Mouse (Mus musculus) intestine, embryonic 14.5 days (tissue): ENCODE data around the gene Gm21987. TPM values are rescaled to one million over a fixed set of nuclear protein-coding genes. Genes with fewer than 3 reads are reported as not detected.

Experiments used
- ATAC-seq: fragments of 200-750 bp; cut with Nextera tagmentation; replicated peaks from 2 replicates; pipeline ENCODE4 v1.8.0; 2017; ENCODE audit warnings: low read depth, moderate number of reproducible peaks, moderate TSS enrichment, moderate library complexity; ENCODE audit not compliant: low FRiP score, low TSS enrichment
- DNase-seq: peaks from one replicate; pipeline ENCODE4 v3.0.0-alpha.2; 2018; ENCODE audit warnings: low spot score
- H3K27ac ChIP-seq: fragments of 300-500 bp; sonication (generic); 2 replicates; pipeline ENCODE4 v1.5.1; 2014; ENCODE audit warnings: low read depth, mild to moderate bottlenecking, control low read depth
- H3K27me3 ChIP-seq: fragments of 300-500 bp; sonication (generic); replicated peaks from 2 replicates; pipeline ENCODE4 v1.6.1; 2014; ENCODE audit warnings: low read length, control low read depth; ENCODE audit not compliant: control insufficient read depth, insufficient read depth
- H3K36me3 ChIP-seq: fragments of 300-500 bp; sonication (generic); 2 replicates; pipeline ENCODE4 v1.6.1; 2014; ENCODE audit warnings: low read length, control low read depth; ENCODE audit not compliant: control insufficient read depth, insufficient read depth
- H3K4me1 ChIP-seq: fragments of 300-500 bp; sonication (generic); replicated peaks from 2 replicates; pipeline ENCODE4 v1.6.1; 2014; ENCODE audit warnings: low read length, control low read depth, mixed read lengths; ENCODE audit not compliant: control insufficient read depth, insufficient read depth
- H3K4me2 ChIP-seq: fragments of 300-500 bp; sonication (generic); 2 replicates; pipeline ENCODE4 v1.6.1; 2014; ENCODE audit warnings: low read length
- H3K4me3 ChIP-seq: fragments of 300-500 bp; sonication (generic); 2 replicates; pipeline ENCODE4 v1.5.1; 2014; ENCODE audit warnings: low read depth, low read length, control low read depth, mixed read lengths
- H3K9ac ChIP-seq: fragments of 300-500 bp; sonication (generic); 2 replicates; pipeline ENCODE4 v1.6.1; 2014; ENCODE audit warnings: mild to moderate bottlenecking, low read length
- H3K9me3 ChIP-seq: fragments of 300-500 bp; sonication (generic); 2 replicates; pipeline ENCODE4 v1.6.1; 2016; ENCODE audit warnings: low read length, control low read depth; ENCODE audit not compliant: control insufficient read depth
- WGBS: fragments of 180-500 bp; shearing (Covaris S2); extraction: QIAGEN DNeasy Blood & Tissue Kit; methylation state at CpG from one replicate; pipeline ENCODE4 v1.1.7; 2014; 5-methylcytosine and 5-hydroxymethylcytosine counted together
- polyA plus RNA-seq: library from polyadenylated mRNA; unstranded; fragments of >200 nt; fragmentation: Nextera tagmentation; extraction: Ambion mirVana; gene quantifications from 2 replicates; pipeline ENCODE4 v1.2.1, GENCODE M21; 2014

Gene Gm21987
- 0.68 TPM in 1 of 2 replicates, not detected in the other for polyA plus RNA-seq

- peak within 1 kb of the TSS; percentile 74 for H3K4me2 ChIP-seq
- H3K4me3 ChIP-seq: peak within 1 kb of the TSS; percentile 85
- peak within 1 kb of the TSS; percentile 87 for H3K27ac ChIP-seq
- peak; percentile 92 for ATAC-seq
- H3K9me3 ChIP-seq: no peaks in the 10 kb centered on the region
- peak; percentile 87 for DNase-seq
- peak within 1 kb of the TSS; percentile 78 for H3K9ac ChIP-seq
- 2% methylated on average over 35 of the region's 35 CpGs for WGBS
- peaks cover 14% of the 10 kb centered on the region for H3K4me1 ChIP-seq
- H3K36me3 ChIP-seq: peaks cover 27% of the 10 kb centered on the region
- H3K27me3 ChIP-seq: no peaks in the 10 kb centered on the region
Observed at GRCm38 (mm10) chr16:38346529-38347325, at the start of gene Gm21987, which contains the start of gene Cox17. Gene Gm21987 (plus strand): TSS chr16:38347040. Gene Cox17 (plus strand): TSS chr16:38346991.

- H3K9me3 ChIP-seq: no peaks in the 10 kb centered on the region
- ATAC-seq (no peak), DNase-seq (no peak)
- H3K36me3 ChIP-seq: no peaks in the 10 kb centered on the region
- no peak overlapping the region for H3K9ac ChIP-seq
- H3K27me3 ChIP-seq: no peaks in the 10 kb centered on the region
- H3K4me2 ChIP-seq: no peak overlapping the region
- 75% methylated on average over 6 of the region's 6 CpGs for WGBS
- H3K27ac ChIP-seq: no peak overlapping the region
- H3K4me1 ChIP-seq: 0 out of 2 replicates have a peak, but pooled peaks cover 3% of the 10 kb centered on the region
- H3K4me3 ChIP-seq: no peak overlapping the region
Observed at GRCm38 (mm10) chr16:38298410-38298809, 48.4 kb upstream of the Gm21987 start.

- Histone ChIP-seq H3K9me3 (no peaks in the 10 kb centered on the region), H3K27me3 (no peaks in the 10 kb centered on the region), H3K36me3 (no peaks in the 10 kb centered on the region), H3K4me1 (no peaks in the 10 kb centered on the region), H3K9ac (no peak overlapping the region), H3K4me3 (no peak overlapping the region), H3K27ac (no peak overlapping the region), H3K4me2 (no peak overlapping the region)
- 84% methylated on average over 13 of the region's 13 CpGs for WGBS
- ATAC-seq: no peak
- DNase-seq: no peak
Observed at GRCm38 (mm10) chr16:38302367-38302766, 44.5 kb upstream of the Gm21987 start.

- Histone ChIP-seq H3K4me1 (no peaks in the 10 kb centered on the region), H3K27ac (no peak overlapping the region), H3K27me3 (no peaks in the 10 kb centered on the region), H3K4me2 (0 out of 2 replicates have a peak overlapping the region, but pooled peaks have one; percentile 18), H3K36me3 (no peaks in the 10 kb centered on the region), H3K9me3 (no peaks in the 10 kb centered on the region), H3K9ac (no peak overlapping the region), H3K4me3 (no peak overlapping the region)
- DNase-seq: no peak
- WGBS: 59% methylated on average over 17 of the region's 17 CpGs
- no peak for ATAC-seq
Observed at GRCm38 (mm10) chr16:38304460-38305194, 42.2 kb upstream of the Gm21987 start.

GRCm38 (mm10) chr16:38306571-38307220, 40.1 kb upstream of the Gm21987 start:
- no peak for ATAC-seq
- no peak for DNase-seq
- Histone ChIP-seq H3K27me3 (no peaks in the 10 kb centered on the region), H3K9me3 (no peaks in the 10 kb centered on the region), H3K36me3 (no peaks in the 10 kb centered on the region), H3K9ac (no peak overlapping the region), H3K4me3 (no peak overlapping the region), H3K4me1 (no peaks in the 10 kb centered on the region), H3K4me2 (no peak overlapping the region), H3K27ac (no peak overlapping the region)
- WGBS: 52% methylated on average over 18 of the region's 18 CpGs

GRCm38 (mm10) chr16:38307221-38307605, 39.6 kb upstream of the Gm21987 start:
- H3K9ac ChIP-seq: no peak overlapping the region
- no peaks in the 10 kb centered on the region for H3K4me1 ChIP-seq
- no peaks in the 10 kb centered on the region for H3K9me3 ChIP-seq
- H3K27me3 ChIP-seq: no peaks in the 10 kb centered on the region
- H3K27ac ChIP-seq: no peak overlapping the region
- 37% methylated on average over 5 of the region's 5 CpGs for WGBS
- no peak overlapping the region for H3K4me3 ChIP-seq
- ATAC-seq (no peak), DNase-seq (no peak)
- H3K4me2 ChIP-seq: no peak overlapping the region
- no peaks in the 10 kb centered on the region for H3K36me3 ChIP-seq

- H3K27ac ChIP-seq: no peak overlapping the region
- WGBS: 63% methylated on average over 7 of the region's 7 CpGs
Observed at GRCm38 (mm10) chr16:38307651-38308050, 39.2 kb upstream of the Gm21987 start.

GRCm38 (mm10) chr16:38308195-38308594, 38.6 kb upstream of the Gm21987 start:
- no peaks in the 10 kb centered on the region for H3K4me1 ChIP-seq
- no peak overlapping the region for H3K4me3 ChIP-seq
- H3K4me2 ChIP-seq: no peak overlapping the region
- no peak overlapping the region for H3K9ac ChIP-seq
- H3K9me3 ChIP-seq: no peaks in the 10 kb centered on the region
- H3K27me3 ChIP-seq: no peaks in the 10 kb centered on the region
- DNase-seq (no peak), ATAC-seq (no peak)
- no peak overlapping the region for H3K27ac ChIP-seq
- 80% methylated on average over 11 of the region's 11 CpGs for WGBS
- H3K36me3 ChIP-seq: no peaks in the 10 kb centered on the region

More at GRCm38 (mm10) chr16:38307651-38308050, 39.2 kb upstream of the Gm21987 start:
- Histone ChIP-seq H3K4me1 (no peaks in the 10 kb centered on the region), H3K9ac (no peak overlapping the region), H3K27me3 (no peaks in the 10 kb centered on the region), H3K4me2 (no peak overlapping the region), H3K4me3 (no peak overlapping the region), H3K9me3 (no peaks in the 10 kb centered on the region), H3K36me3 (no peaks in the 10 kb centered on the region)
- no peak for DNase-seq
- ATAC-seq: no peak
